Mouse (Mus musculus): ENCODE measurements around the gene Npcd. TPM values are rescaled to one million over a fixed set of nuclear protein-coding genes. Genes with fewer than 3 reads are reported as not detected.
A peak's percentile ranks its signal among the peaks of the same experiment; 100 is the strongest.

The Npcd gene
- polyA plus RNA-seq, 1 experiment from 2014 or later, result 0.56 TPM

DNA sequence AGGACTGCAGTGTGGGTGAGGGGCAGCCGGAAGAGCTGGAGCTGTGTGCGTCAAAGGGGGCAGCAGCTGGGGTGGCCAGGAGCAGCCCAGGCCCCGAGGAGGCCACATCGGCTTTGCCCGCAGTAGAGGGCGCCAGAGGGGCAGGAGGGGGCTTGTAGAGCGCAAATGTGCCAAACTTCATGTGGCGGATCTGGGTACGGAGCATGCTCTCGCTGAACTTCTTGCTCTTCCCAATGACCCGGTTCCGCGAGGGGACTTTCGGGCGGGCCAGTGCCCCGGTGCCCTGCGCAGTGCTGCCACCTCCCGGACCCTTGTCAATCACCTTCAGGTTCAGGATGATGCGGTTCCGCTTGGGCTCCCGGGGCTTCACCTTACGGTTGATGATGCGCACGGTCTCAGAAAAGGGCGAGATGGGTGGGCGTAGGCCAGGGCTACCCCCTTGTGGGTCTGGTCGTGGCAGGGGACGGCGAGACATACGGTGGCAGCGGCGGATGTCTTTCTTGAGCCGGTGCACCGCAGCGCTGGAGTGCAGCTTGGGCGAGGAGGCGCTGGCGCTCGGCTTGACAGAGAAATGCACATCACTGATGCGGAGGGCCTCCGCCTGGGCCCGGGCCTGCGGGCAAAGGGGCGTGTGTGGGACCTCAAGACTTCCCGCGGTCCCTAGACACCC, 5.5 kb downstream of the Npcd start:
- H3K4me1 ChIP-seq (ENCODE audit: control insufficient read depth, insufficient read depth, low read length), result peaks cover 11% of the 10 kb centered on the region

DNA sequence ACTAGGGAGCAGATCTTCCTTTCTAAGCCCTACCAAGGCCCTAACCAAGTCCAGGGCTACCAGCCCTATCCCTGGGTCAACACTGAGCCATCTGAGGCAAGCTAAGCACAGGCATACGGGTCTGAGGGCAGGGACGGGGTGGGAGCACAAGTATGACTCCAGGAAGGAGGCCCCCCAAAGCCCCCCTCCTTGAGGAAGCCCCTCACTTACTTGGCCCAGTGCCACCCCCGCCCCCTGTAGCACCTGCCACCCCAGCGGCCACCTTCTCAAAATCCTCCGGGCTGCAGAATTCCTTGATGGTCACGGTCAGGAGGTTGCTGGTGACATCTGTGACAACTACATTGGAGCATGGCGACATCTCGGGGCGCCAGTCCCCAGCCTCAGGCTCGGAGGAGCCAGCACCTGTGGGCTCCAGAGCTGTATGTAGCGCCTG, 6.2 kb downstream of the Npcd start:
- WGBS, result 86% methylated on average over 11 of the region's 11 CpGs
- Histone ChIP-seq H3K27ac (replicated peaks; ENCODE audit: low read depth, low read length) (no peak overlapping the region), H3K9ac (replicated peaks; ENCODE audit: low read length) (no peak overlapping the region), H3K27me3 (ENCODE audit: control insufficient read depth, insufficient read depth, low read length) (no peaks in the 10 kb centered on the region), H3K4me2 (ENCODE audit: low read depth, low read length) (no peak overlapping the region), H3K4me1 (ENCODE audit: control insufficient read depth, insufficient read depth, low read length) (peaks cover 7% of the 10 kb centered on the region), H3K9me3 (replicated peaks; ENCODE audit: control insufficient read depth, low read length) (no peaks in the 10 kb centered on the region), H3K36me3 (replicated peaks; ENCODE audit: control insufficient read depth, insufficient read depth, low read depth, low read length) (peaks cover 6% of the 10 kb centered on the region), H3K4me3 (ENCODE audit: low read depth, low read length) (no peak overlapping the region)
- ATAC-seq (replicated peaks; ENCODE audit: insufficient number of reproducible peaks, low FRiP score, low TSS enrichment, low read depth) (no peak), DNase-seq (ENCODE audit: low spot score) (no peak)

More for the DNA sequence above, 5.5 kb downstream of the Npcd start:
- Histone ChIP-seq H3K4me3 (ENCODE audit: low read depth, low read length) (no peak overlapping the region), H3K27me3 (ENCODE audit: control insufficient read depth, insufficient read depth, low read length) (no peaks in the 10 kb centered on the region), H3K4me2 (ENCODE audit: low read depth, low read length) (no peak overlapping the region), H3K9me3 (replicated peaks; ENCODE audit: control insufficient read depth, low read length) (no peaks in the 10 kb centered on the region), H3K9ac (replicated peaks; ENCODE audit: low read length) (no peak overlapping the region), H3K27ac (replicated peaks; ENCODE audit: low read depth, low read length) (no peak overlapping the region), H3K36me3 (replicated peaks; ENCODE audit: control insufficient read depth, insufficient read depth, low read depth, low read length) (peaks cover 6% of the 10 kb centered on the region)
- DNase-seq (ENCODE audit: low spot score) (no peak), ATAC-seq (replicated peaks; ENCODE audit: insufficient number of reproducible peaks, low FRiP score, low TSS enrichment, low read depth) (no peak)
- 55% methylated on average over 46 of the region's 46 CpGs for WGBS

GRCm38 (mm10) chr15:79827061-79827777, 6.8 kb downstream of the Npcd start:
- Histone ChIP-seq H3K36me3 (replicated peaks; ENCODE audit: control insufficient read depth, insufficient read depth, low read depth, low read length) (peaks cover 6% of the 10 kb centered on the region), H3K4me1 (ENCODE audit: control insufficient read depth, insufficient read depth, low read length) (0 out of 2 replicates have a peak, but pooled peaks cover 3% of the 10 kb centered on the region), H3K9me3 (replicated peaks; ENCODE audit: control insufficient read depth, low read length) (no peaks in the 10 kb centered on the region), H3K4me3 (ENCODE audit: low read depth, low read length) (no peak overlapping the region), H3K9ac (replicated peaks; ENCODE audit: low read length) (no peak overlapping the region), H3K27ac (replicated peaks; ENCODE audit: low read depth, low read length) (no peak overlapping the region), H3K27me3 (ENCODE audit: control insufficient read depth, insufficient read depth, low read length) (no peaks in the 10 kb centered on the region), H3K4me2 (ENCODE audit: low read depth, low read length) (no peak overlapping the region; the same call in 1 of the 2 replicates)
- WGBS, result 88% methylated on average over 14 of the region's 14 CpGs
- DNase-seq (ENCODE audit: low spot score) (no peak), ATAC-seq (replicated peaks; ENCODE audit: insufficient number of reproducible peaks, low FRiP score, low TSS enrichment, low read depth) (no peak)

DNA sequence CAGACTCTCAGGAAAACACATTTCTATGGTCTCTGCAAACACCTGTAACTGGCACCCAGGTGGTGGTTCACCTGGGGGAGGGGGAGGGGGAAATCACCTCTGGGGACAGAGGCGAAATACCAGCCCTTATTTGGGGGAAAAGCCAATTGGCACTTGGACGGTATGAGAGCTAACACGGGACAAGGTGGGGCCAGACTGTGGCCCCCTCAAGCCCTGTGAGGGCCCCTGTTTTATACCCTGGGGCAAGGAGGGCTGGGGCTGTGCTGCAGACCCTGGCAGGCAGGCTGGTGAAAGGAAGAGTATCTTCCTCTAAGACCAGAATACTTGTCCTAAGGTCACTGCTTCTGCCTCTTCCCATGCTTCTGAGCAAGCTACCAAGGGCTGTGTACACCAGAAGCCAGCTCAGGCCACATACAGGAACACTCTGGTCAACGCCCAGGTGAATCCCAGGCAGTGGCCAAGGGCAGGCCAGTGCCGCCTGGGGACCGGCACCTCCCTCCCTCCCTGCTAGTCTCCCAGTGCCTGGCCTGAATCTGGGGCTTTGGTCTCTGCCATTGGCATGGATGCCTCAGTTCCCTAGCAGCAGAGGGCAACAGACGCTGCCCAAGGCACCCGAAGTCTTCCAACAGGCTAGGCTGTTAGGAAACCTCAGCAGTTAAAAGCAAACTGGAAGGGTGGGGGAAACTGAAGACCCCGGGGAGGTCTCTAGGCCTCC, 7.7 kb downstream of the Npcd start:
- H3K4me1 ChIP-seq (ENCODE audit: control insufficient read depth, insufficient read depth, low read length), result no peaks in the 10 kb centered on the region
- 78% methylated on average over 9 of the region's 9 CpGs for WGBS

GRCm38 (mm10) chr15:79825146-79825825, 8.8 kb downstream of the Npcd start:
- Histone ChIP-seq H3K27ac (replicated peaks; ENCODE audit: low read depth, low read length) (no peak overlapping the region), H3K36me3 (replicated peaks; ENCODE audit: control insufficient read depth, insufficient read depth, low read depth, low read length) (peaks cover 6% of the 10 kb centered on the region), H3K4me1 (ENCODE audit: control insufficient read depth, insufficient read depth, low read length) (no peaks in the 10 kb centered on the region), H3K9ac (replicated peaks; ENCODE audit: low read length) (no peak overlapping the region), H3K4me2 (ENCODE audit: low read depth, low read length) (no peak overlapping the region), H3K4me3 (ENCODE audit: low read depth, low read length) (no peak overlapping the region), H3K9me3 (replicated peaks; ENCODE audit: control insufficient read depth, low read length) (no peaks in the 10 kb centered on the region), H3K27me3 (ENCODE audit: control insufficient read depth, insufficient read depth, low read length) (no peaks in the 10 kb centered on the region)
- WGBS, result 55% methylated on average over 14 of the region's 14 CpGs
- DNase-seq (ENCODE audit: low spot score), result peak; percentile 66
- no peak for ATAC-seq (replicated peaks; ENCODE audit: insufficient number of reproducible peaks, low FRiP score, low TSS enrichment, low read depth)

More for the DNA sequence above, 7.7 kb downstream of the Npcd start:
- ATAC-seq (replicated peaks; ENCODE audit: insufficient number of reproducible peaks, low FRiP score, low TSS enrichment, low read depth) (no peak), DNase-seq (ENCODE audit: low spot score) (no peak)
- H3K4me2 ChIP-seq (ENCODE audit: low read depth, low read length), result no peak overlapping the region
- H3K4me3 ChIP-seq (ENCODE audit: low read depth, low read length), result no peak overlapping the region
- no peaks in the 10 kb centered on the region for H3K9me3 ChIP-seq (replicated peaks; ENCODE audit: control insufficient read depth, low read length)
- H3K9ac ChIP-seq (replicated peaks; ENCODE audit: low read length), result no peak overlapping the region
- H3K27me3 ChIP-seq (ENCODE audit: control insufficient read depth, insufficient read depth, low read length), result no peaks in the 10 kb centered on the region
- no peak overlapping the region for H3K27ac ChIP-seq (replicated peaks; ENCODE audit: low read depth, low read length)
- H3K36me3 ChIP-seq (replicated peaks; ENCODE audit: control insufficient read depth, insufficient read depth, low read depth, low read length), result peaks cover 6% of the 10 kb centered on the region

GRCm38 (mm10) chr15:79823588-79824280, 10.3 kb downstream of the Npcd start:
- no peak for DNase-seq (ENCODE audit: low spot score)
- H3K4me3 ChIP-seq (ENCODE audit: low read depth, low read length), result no peak overlapping the region
- no peak overlapping the region for H3K4me2 ChIP-seq (ENCODE audit: low read depth, low read length)
- H3K27me3 ChIP-seq (ENCODE audit: control insufficient read depth, insufficient read depth, low read length), result no peaks in the 10 kb centered on the region
- H3K4me1 ChIP-seq (ENCODE audit: control insufficient read depth, insufficient read depth, low read length), result no peaks in the 10 kb centered on the region
- no peak for ATAC-seq (replicated peaks; ENCODE audit: insufficient number of reproducible peaks, low FRiP score, low TSS enrichment, low read depth)
- H3K27ac ChIP-seq (replicated peaks; ENCODE audit: low read depth, low read length), result no peak overlapping the region
- 72% methylated on average over 19 of the region's 19 CpGs for WGBS
- peaks cover 6% of the 10 kb centered on the region for H3K36me3 ChIP-seq (replicated peaks; ENCODE audit: control insufficient read depth, insufficient read depth, low read depth, low read length)
- H3K9ac ChIP-seq (replicated peaks; ENCODE audit: low read length), result no peak overlapping the region
- H3K9me3 ChIP-seq (replicated peaks; ENCODE audit: control insufficient read depth, low read length), result no peaks in the 10 kb centered on the region

GRCm38 (mm10) chr15:79822265-79823199, 11.5 kb downstream of the Npcd start:
- Histone ChIP-seq H3K9me3 (replicated peaks; ENCODE audit: control insufficient read depth, low read length) (no peaks in the 10 kb centered on the region), H3K4me1 (ENCODE audit: control insufficient read depth, insufficient read depth, low read length) (no peaks in the 10 kb centered on the region), H3K27me3 (ENCODE audit: control insufficient read depth, insufficient read depth, low read length) (no peaks in the 10 kb centered on the region), H3K36me3 (replicated peaks; ENCODE audit: control insufficient read depth, insufficient read depth, low read depth, low read length) (peaks cover 2% of the 10 kb centered on the region), H3K4me2 (ENCODE audit: low read depth, low read length) (no peak overlapping the region), H3K27ac (replicated peaks; ENCODE audit: low read depth, low read length) (no peak overlapping the region), H3K4me3 (ENCODE audit: low read depth, low read length) (no peak overlapping the region), H3K9ac (replicated peaks; ENCODE audit: low read length) (no peak overlapping the region)
- ATAC-seq (replicated peaks; ENCODE audit: insufficient number of reproducible peaks, low FRiP score, low TSS enrichment, low read depth) (no peak), DNase-seq (ENCODE audit: low spot score) (no peak)
- WGBS, result 62% methylated on average over 13 of the region's 13 CpGs
